Mouse (Mus musculus): ENCODE data around the gene Apoa1. TPM values are rescaled to one million over a fixed set of nuclear protein-coding genes. Genes with fewer than 3 reads are reported as not detected.
A peak's percentile ranks its signal among the peaks of the same experiment; 100 is the strongest.

Apoa1 gene
- total and polyA plus RNA-seq, 3 experiments, result 1.8 to 16.1 TPM; not detected in 1

DNA sequence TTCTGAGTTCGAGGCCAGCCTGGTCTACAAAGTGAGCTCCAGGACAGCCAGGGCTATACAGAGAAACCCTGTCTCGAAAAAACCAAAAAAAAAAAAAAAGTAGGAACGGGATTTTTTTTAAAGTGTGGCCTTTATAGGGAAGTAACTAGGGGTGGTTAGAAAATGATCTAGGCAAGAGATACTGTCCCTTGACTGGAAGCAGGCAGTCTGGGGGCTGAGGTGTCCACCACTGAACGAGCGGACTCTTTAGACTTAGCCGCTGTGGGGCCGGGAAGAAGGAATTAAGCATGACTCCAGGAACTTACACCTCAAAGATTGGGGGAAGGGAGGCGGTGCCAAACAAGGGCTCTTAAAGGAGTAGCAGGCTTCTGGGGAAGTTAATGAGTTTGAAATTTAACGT, 10.2 kb upstream of the Apoa1 start:
- peak overlapping the region; percentile 99 for H3K27ac ChIP-seq (ENCODE audit: control insufficient read depth, low read depth, low read length)
- H3K4me1 ChIP-seq (ENCODE audit: control insufficient read depth in 1 of 2, insufficient read depth in 2 of 2, low read length in 2 of 2), result peaks cover 38 to 54% of the 10 kb centered on the region in 2 experiments
- no peak for TF ChIP-seq UBTF (IDR thresholded peaks at IDR 0.05; ENCODE audit: borderline replicate concordance, insufficient read depth, low read depth, low read length)
- no peak for TF ChIP-seq POLR2AphosphoS2 (IDR thresholded peaks at IDR 0.05; ENCODE audit: low read length)
- TF ChIP-seq POLR2A (IDR thresholded peaks at IDR 0.05; ENCODE audit: control insufficient read depth in 1 of 2, insufficient read depth in 1 of 2, low read depth in 1 of 2, low read length in 2 of 2, poor library complexity in 1 of 2), result no peak; a peak in 1 of 4 replicates
- TF ChIP-seq MYB (IDR thresholded peaks at IDR 0.05; ENCODE audit: low read depth, low read length), result no peak
- TF ChIP-seq MAZ (IDR thresholded peaks at IDR 0.05; ENCODE audit: low read depth, low read length), result no peak
- no peak for TF ChIP-seq E2F4 (IDR thresholded peaks at IDR 0.05; ENCODE audit: borderline replicate concordance, low read depth, low read length)
- TF ChIP-seq ZNF384 (IDR thresholded peaks at IDR 0.05; ENCODE audit: low read depth, low read length), result peak; percentile 94
- TF ChIP-seq USF1 (IDR thresholded peaks at IDR 0.05; ENCODE audit: low read depth, low read length), result no peak
- no peak for TF ChIP-seq KAT2A (conservative IDR thresholded peaks at IDR 0.05; ENCODE audit: low read depth, low read length)
- TF ChIP-seq ZC3H11A (IDR thresholded peaks at IDR 0.05; ENCODE audit: low read depth, low read length), result no peak
- TF ChIP-seq ETS1 (IDR thresholded peaks at IDR 0.05; ENCODE audit: low read depth, low read length), result no peak
- no peak for TF ChIP-seq TBP (IDR thresholded peaks at IDR 0.05; ENCODE audit: low read depth, low read length)
- no peak for TF ChIP-seq TAL1 (IDR thresholded peaks at IDR 0.05; ENCODE audit: low read length)
- no peak for TF ChIP-seq RCOR1 (IDR thresholded peaks at IDR 0.05; ENCODE audit: low read depth, low read length)
- no peak for TF ChIP-seq MXI1 (IDR thresholded peaks at IDR 0.05; ENCODE audit: low read depth, low read length)
- TF ChIP-seq USF2 (IDR thresholded peaks at IDR 0.05; ENCODE audit: borderline replicate concordance in 1 of 2, insufficient read depth in 1 of 2, low read depth in 1 of 2, low read length in 2 of 2), result no peak
- TF ChIP-seq BHLHE40 (IDR thresholded peaks at IDR 0.05; ENCODE audit: borderline replicate concordance, low read depth, low read length), result no peak
- TF ChIP-seq MYC (IDR thresholded peaks at IDR 0.05; ENCODE audit: low read depth, low read length), result 0 out of 2 replicates have a peak, but pooled peaks have one; percentile 39
- peak in 1 of 2 experiments; percentile 32; a peak in 2 of 4 replicates for TF ChIP-seq EP300 (IDR thresholded peaks at IDR 0.05; ENCODE audit: low read depth in 1 of 2, low read length in 2 of 2)
- TF ChIP-seq MAFK (IDR thresholded peaks at IDR 0.05; ENCODE audit: borderline replicate concordance, low read depth, low read length), result no peak
- no peak for TF ChIP-seq ELF1 (IDR thresholded peaks at IDR 0.05; ENCODE audit: low read depth, low read length)
- TF ChIP-seq NRF1 (IDR thresholded peaks at IDR 0.05; ENCODE audit: insufficient read depth, low read depth, low read length, poor library complexity, severe bottlenecking), result no peak
- TF ChIP-seq GATA1 (IDR thresholded peaks at IDR 0.05; ENCODE audit: low read depth, low read length), result peak; percentile 80
- DNase-seq (ENCODE audit: low read depth, low spot score), result peak; percentile 76
- peak overlapping the region; percentile 51 for H3K9ac ChIP-seq (ENCODE audit: control insufficient read depth, low read depth, low read length, poor library complexity, severe bottlenecking)
- no peak overlapping the region for H3K4me3 ChIP-seq (ENCODE audit: control insufficient read depth in 1 of 2, insufficient read depth in 1 of 2, low read depth in 2 of 2, low read length in 2 of 2)
- no peaks in the 10 kb centered on the region for H3K9me3 ChIP-seq (replicated peaks; ENCODE audit: insufficient read depth, low read length)
- H3K27me3 ChIP-seq (ENCODE audit: control insufficient read depth in 1 of 2, insufficient read depth in 2 of 2, low read length in 2 of 2), result no peaks in the 10 kb centered on the region
- H3K36me3 ChIP-seq (ENCODE audit: control insufficient read depth in 1 of 2, insufficient read depth in 2 of 2, low read length in 2 of 2), result peaks cover 3 to 49% of the 10 kb centered on the region in 2 experiments
- no peaks in the 10 kb centered on the region for H3K79me2 ChIP-seq (ENCODE audit: control insufficient read depth, insufficient read depth, low read length, poor library complexity)
